Mouse (Mus musculus): ENCODE results near the gene Olfr338.
"Not testable (repeated sequence)": the region's sequence is repeated elsewhere in the genome, so short reads cannot be mapped to it uniquely, and the experiment has no call there.

Gene Olfr338

DNA sequence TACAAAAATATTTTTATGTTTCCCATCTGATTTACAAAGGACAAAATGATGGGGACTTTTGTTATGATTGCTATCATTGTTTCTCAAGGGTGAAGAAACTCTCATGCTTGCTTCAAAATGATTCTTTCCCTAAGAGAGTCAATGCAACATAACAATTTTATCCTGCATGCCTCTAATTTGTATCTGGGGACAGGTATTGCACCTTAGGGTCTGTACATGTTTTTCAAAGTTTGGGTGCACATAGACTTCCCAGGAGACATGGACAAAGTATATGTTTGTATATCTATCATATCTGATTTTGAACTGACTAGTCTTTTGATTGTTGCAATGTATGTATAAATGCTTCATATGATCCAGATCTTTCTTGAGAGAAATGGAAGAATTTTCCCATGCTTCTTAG, at the start of gene Olfr338:
Olfr338 (plus strand) TSS at position 301 of the 400 bp plus-strand sequence.
- DNase-seq (ENCODE audit: low spot score in 2 of 2): no peak

DNA sequence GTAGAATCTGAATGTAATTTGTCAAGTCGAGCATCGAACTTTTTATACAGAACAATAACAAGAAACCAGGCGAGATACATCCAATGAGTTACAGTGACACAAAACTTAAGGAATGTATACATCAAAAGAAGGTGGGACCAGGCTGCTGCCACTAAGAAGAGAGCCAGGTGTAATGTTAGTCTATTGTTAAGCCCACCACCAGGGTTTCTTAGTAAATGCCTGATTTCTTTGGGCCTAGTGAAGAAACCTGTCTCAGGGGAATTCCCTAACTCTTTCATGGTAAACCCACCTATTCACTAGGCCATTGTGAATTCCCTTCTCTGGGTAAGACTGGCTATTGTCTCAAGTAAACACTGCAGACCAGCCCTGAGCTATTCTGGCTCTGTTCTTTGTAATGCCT, 41.9 kb downstream of the Olfr338 start:
- not testable (repeated sequence) for DNase-seq (ENCODE audit: low spot score in 2 of 2)

DNA sequence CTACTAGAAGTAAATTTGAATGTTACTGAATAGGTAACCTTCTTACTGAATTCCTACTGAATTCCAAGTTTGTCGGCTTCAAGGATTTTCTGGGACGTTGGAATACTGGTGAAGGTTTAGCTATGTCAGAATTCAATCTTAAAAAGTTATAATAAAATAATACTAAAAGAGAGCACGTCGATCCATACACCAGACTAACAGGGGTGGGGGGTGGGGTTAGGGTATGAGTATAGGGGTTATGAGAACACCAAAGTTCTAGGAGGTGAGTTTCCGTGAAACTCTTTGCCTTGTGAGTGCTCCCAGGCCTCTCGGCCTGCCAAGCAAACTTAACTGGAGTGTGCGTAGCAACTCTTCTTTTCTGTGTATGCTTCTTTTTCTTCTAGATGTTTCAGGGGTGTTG, 42.3 kb downstream of the Olfr338 start:
- not testable (repeated sequence) for DNase-seq (ENCODE audit: low spot score in 2 of 2)

- no peak for DNase-seq (ENCODE audit: low spot score in 2 of 2)
Measured at GRCm38 (mm10) chr2:36418647-36419046, 45.3 kb downstream of the Olfr338 start, which contains the start of gene Olfr339. TSS of gene Olfr339 (plus strand) at chr2:36418947.

All from right cerebral cortex, postnatal 36 days (tissue).